Comparison of ENCODE assay signal across 29 mouse cellular contexts in the genomic region with DNA sequence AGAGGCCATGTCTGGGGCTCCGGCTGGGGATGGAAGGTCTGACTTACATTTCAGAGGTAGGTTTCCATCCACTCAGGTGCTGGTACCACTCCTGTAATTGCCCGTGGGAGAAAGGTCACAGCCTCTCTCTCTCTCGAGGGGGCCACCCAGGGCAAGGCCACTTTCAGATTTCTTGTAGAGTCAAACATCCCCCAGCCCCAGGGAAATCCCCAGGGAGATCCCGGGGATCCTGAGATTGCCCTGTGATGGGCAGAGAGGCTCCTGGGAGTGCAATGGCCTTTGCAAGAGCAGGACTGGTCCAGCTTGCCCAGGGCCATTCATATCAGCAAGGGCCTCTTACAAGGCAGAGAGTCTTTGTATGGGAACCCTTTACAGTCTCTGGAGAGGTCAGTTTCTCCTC.
"Had no signal": no experiment of that assay in that cellular context is flagged by ENCODE, and none has a peak within 500 bp of the region (broad histone marks: within the 10 kb centered on the region; RNA-seq: fewer than 3 reads in every experiment).

No protein-coding gene starts in this region.

- H3K4me1 ChIP-seq: liver, embryonic 13.5 days; liver, embryonic 15.5 days; megakaryocyte, embryonic 14.5 days; midbrain, embryonic 10.5 days; midbrain, embryonic 13.5 days; midbrain, embryonic 15.5 days had no signal

- H3K4me2 ChIP-seq: limb, embryonic 12.5 days; limb, embryonic 13.5 days; limb, embryonic 15.5 days; liver, embryonic 11.5 days; liver, embryonic 12.5 days; liver, embryonic 13.5 days; liver, embryonic 15.5 days; lung, embryonic 14.5 days; lung, embryonic 15.5 days; midbrain, embryonic 11.5 days; midbrain, embryonic 12.5 days; midbrain, embryonic 13.5 days; midbrain, embryonic 15.5 days; neural tube, embryonic 12.5 days; neural tube, embryonic 13.5 days had no signal

- H3K4me3 ChIP-seq: limb, embryonic 10.5 days; limb, embryonic 12.5 days; limb, embryonic 13.5 days; limb, embryonic 15.5 days; liver, embryonic 12.5 days; liver, embryonic 13.5 days; liver, embryonic 15.5 days; lung, embryonic 15.5 days; megakaryocyte, embryonic 14.5 days; midbrain, embryonic 10.5 days; midbrain, embryonic 12.5 days; midbrain, embryonic 13.5 days; midbrain, embryonic 15.5 days; myocyte; neural tube, embryonic 12.5 days; neural tube, embryonic 13.5 days had no signal

- H3K36me3 ChIP-seq: limb, embryonic 10.5 days; limb, embryonic 12.5 days; limb, embryonic 13.5 days; limb, embryonic 15.5 days; liver, embryonic 12.5 days; liver, embryonic 13.5 days; liver, embryonic 15.5 days; lung, embryonic 15.5 days; midbrain, embryonic 10.5 days; midbrain, embryonic 12.5 days; midbrain, embryonic 13.5 days; midbrain, embryonic 15.5 days; neural tube, embryonic 12.5 days; neural tube, embryonic 13.5 days had no signal

- DNase-seq: left cerebral cortex, postnatal 4 days; liver, embryonic 13.5 days; lung, adult 18-20 months; lung, embryonic 14.5 days; lung, postnatal 10 days; lung, postnatal 14 days; midbrain, embryonic 14.5 days had no signal

- H3K27me3 ChIP-seq: limb, embryonic 12.5 days; limb, embryonic 13.5 days; limb, embryonic 15.5 days; liver, embryonic 12.5 days; liver, embryonic 13.5 days; liver, embryonic 15.5 days; lung, embryonic 15.5 days; midbrain, embryonic 12.5 days; midbrain, embryonic 13.5 days; midbrain, embryonic 15.5 days; neural tube, embryonic 12.5 days; neural tube, embryonic 13.5 days had no signal

- H3K9ac ChIP-seq: limb, embryonic 12.5 days; limb, embryonic 13.5 days; limb, embryonic 15.5 days; liver, embryonic 12.5 days; liver, embryonic 13.5 days; liver, embryonic 14.5 days; liver, embryonic 15.5 days; liver, postnatal 0 days; lung, embryonic 14.5 days; lung, embryonic 15.5 days; midbrain, embryonic 12.5 days; midbrain, embryonic 13.5 days; midbrain, embryonic 15.5 days; neural tube, embryonic 12.5 days; neural tube, embryonic 13.5 days had no signal

- H3K27ac ChIP-seq: limb, embryonic 10.5 days; limb, embryonic 12.5 days; limb, embryonic 13.5 days; limb, embryonic 15.5 days; liver, embryonic 12.5 days; liver, embryonic 13.5 days; liver, embryonic 14.5 days; liver, embryonic 15.5 days; lung, embryonic 15.5 days; macrophage; midbrain, embryonic 10.5 days; midbrain, embryonic 12.5 days; midbrain, embryonic 13.5 days; midbrain, embryonic 15.5 days; neural tube, embryonic 12.5 days; neural tube, embryonic 13.5 days had no signal

- ATAC-seq: liver, embryonic 12.5 days; liver, postnatal 0 days; lung, postnatal 0 days; midbrain, embryonic 13.5 days; midbrain, embryonic 15.5 days; midbrain, embryonic 16.5 days had no signal

- H3K9me3 ChIP-seq: limb, embryonic 10.5 days; limb, embryonic 12.5 days; limb, embryonic 13.5 days; limb, embryonic 15.5 days; liver, embryonic 12.5 days; liver, embryonic 13.5 days; liver, embryonic 15.5 days; lung, embryonic 15.5 days; midbrain, embryonic 10.5 days; midbrain, embryonic 12.5 days; midbrain, embryonic 13.5 days; midbrain, embryonic 15.5 days; neural tube, embryonic 12.5 days; neural tube, embryonic 13.5 days had no signal
